Mouse (Mus musculus) layer of hippocampus, adult 9-10 months (tissue): Measurements from ENCODE around the gene Zfp629.

Source experiments
- DNase-seq: peaks from one replicate; pipeline ENCODE4 v3.0.0; 2022; ENCODE audit warnings: low spot score

Zfp629 gene

DNA sequence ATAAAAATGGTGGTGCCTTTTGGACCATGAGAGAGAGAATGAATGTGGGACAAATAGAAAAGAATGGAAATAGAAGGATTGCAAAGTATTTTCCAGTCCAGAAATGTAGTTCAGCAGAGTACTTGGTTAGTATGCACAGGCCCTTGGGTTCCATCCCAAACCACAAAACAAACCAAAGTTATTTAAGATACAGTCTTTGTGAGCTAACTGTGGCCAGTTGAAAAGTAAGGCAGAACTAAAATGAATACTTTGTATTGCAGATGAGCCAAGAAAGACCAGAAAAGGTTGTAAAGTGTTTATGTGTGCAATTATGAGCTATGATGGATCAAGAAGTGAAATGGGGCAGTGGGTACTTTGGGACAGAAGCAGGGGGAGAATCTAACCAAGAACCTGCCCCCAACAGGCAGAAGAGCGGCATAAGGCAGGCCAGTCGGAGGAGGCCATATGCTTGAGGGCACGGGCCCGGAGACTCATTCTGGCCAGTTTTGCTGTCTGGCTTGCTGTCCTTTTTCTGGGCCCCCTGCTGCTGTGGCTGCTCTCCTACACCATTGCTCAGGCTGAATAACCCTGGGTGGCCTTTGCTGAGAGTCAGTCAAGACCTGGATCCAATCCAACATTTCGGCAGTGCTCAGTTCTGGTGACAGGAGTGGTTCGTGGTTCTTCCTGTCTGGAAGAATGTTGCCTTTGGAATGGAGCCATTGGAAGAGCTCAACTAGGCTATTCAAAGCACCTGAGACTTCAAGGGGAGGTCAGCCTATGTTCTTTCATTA is 51.0 kb downstream of the Zfp629 start:
- DNase-seq: no peak

DNA sequence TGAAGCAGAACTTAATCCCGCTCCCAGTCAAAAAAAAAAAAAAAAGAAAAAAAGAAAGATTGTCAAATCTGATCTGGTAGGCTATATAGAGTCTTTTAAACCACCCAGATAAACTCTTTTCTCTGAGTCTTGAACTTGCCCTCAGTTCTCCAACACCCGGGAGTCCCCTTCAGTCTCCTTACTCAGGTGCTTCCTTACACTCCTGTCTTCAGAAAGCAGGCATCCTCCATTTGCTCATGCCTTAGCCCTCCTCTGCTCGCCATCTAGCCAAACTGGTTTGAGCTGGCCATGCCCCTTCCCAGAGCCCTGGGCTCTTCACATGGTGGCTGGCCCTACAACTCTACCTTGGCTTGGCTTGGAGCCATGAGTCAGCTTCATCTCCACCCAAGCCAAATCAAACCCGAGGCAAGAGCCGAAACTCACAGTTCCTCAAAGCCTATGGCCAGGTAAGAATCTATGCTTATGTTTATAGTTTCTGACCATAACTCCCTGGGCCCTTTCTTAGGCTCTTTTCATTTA is 54.2 kb downstream of the Zfp629 start, which contains the start of gene Tmem265:
Tmem265 (plus strand) TSS at position 51 of the 519 bp plus-strand sequence.
- DNase-seq: no peak

DNA sequence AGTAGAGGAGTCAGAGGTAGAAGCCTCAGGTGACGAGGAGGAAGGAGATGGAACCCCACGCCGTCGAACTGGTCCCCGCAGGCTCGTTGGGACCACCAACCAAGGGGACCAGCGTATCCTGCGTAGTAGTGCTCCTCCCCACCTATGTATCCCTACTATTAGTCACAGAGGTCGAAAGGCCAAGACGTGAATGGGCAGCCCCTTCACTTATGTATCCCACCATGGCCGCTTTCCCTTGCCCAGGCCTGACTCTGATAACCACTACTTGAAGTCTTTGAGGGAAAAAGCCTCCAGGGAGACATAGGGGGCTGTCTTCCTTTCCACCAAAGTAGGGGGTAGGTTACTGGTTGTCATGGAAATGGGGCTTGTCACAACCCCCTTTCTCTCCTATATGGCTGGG is 55.0 kb downstream of the Zfp629 start:
- DNase-seq: no peak
